Mouse (Mus musculus) midbrain, postnatal 0 days (tissue): ENCODE results near the gene Ccdc88c. TPM values are rescaled to one million over a fixed set of nuclear protein-coding genes. Genes with fewer than 3 reads are reported as not detected.

Experiments
- ATAC-seq: fragments of 200-750 bp; cut with Nextera tagmentation; 2 replicates; pipeline ENCODE4 v1.8.0; 2017; ENCODE audit warnings: moderate number of reproducible peaks, mild to moderate bottlenecking, moderate TSS enrichment, moderate library complexity; ENCODE audit not compliant: low FRiP score
- DNase-seq: peaks from one replicate; pipeline ENCODE4 v3.0.0-alpha.2; 2015; ENCODE audit warnings: low spot score
- H3K27ac ChIP-seq: fragments of 300-500 bp; sonication (generic); 2 replicates; pipeline ENCODE4 v1.5.1; 2014; ENCODE audit warnings: low read depth, mild to moderate bottlenecking, low read length, mixed read lengths
- H3K27me3 ChIP-seq: fragments of 300-500 bp; sonication (generic); 2 replicates; pipeline ENCODE4 v1.6.1; 2014; ENCODE audit warnings: low read length, control low read depth, mixed read lengths; ENCODE audit not compliant: insufficient read depth
- H3K36me3 ChIP-seq: fragments of 300-500 bp; sonication (generic); 2 replicates; pipeline ENCODE4 v1.6.1; 2014; ENCODE audit warnings: low read length, control low read depth, mixed read lengths; ENCODE audit not compliant: insufficient read depth
- H3K4me1 ChIP-seq: fragments of 300-500 bp; sonication (generic); 2 replicates; pipeline ENCODE4 v1.6.1; 2014; ENCODE audit warnings: mild to moderate bottlenecking, control low read depth, antibody characterized with exemption, low read length, mixed read lengths; ENCODE audit not compliant: insufficient read depth
- H3K4me2 ChIP-seq: fragments of 300-500 bp; sonication (generic); 2 replicates; pipeline ENCODE4 v1.6.1; 2014; ENCODE audit warnings: low read depth, mild to moderate bottlenecking, low read length, mixed read lengths; ENCODE audit not compliant: poor library complexity, severe bottlenecking
- H3K4me3 ChIP-seq: fragments of 300-500 bp; sonication (generic); 2 replicates; pipeline ENCODE4 v1.5.1; 2014; ENCODE audit warnings: low read depth, mild to moderate bottlenecking, low read length, moderate library complexity
- H3K9ac ChIP-seq: fragments of 300-500 bp; sonication (generic); replicated peaks from 2 replicates; pipeline ENCODE4 v1.6.1; 2014; ENCODE audit warnings: mild to moderate bottlenecking, low read length, moderate library complexity, mixed read lengths; ENCODE audit not compliant: poor library complexity, severe bottlenecking
- H3K9me3 ChIP-seq: fragments of 300-500 bp; sonication (generic); 2 replicates; pipeline ENCODE4 v1.6.1; 2016; ENCODE audit warnings: low read length, control low read depth
- CTCF ChIP-seq: IDR thresholded peaks from 2 replicates; pipeline ENCODE4 v1.5.1; 2016; ENCODE audit warnings: antibody characterized with exemption, mild to moderate bottlenecking
- WGBS: fragments of 180-500 bp; shearing (Covaris S2); extraction: QIAGEN DNeasy Blood & Tissue Kit; methylation state at CpG from one replicate; pipeline ENCODE4 v1.1.7; 2014; 5-methylcytosine and 5-hydroxymethylcytosine counted together
- polyA plus RNA-seq: library from polyadenylated mRNA; unstranded; fragments of >200 nt; fragmentation: Nextera tagmentation; extraction: Ambion mirVana; gene quantifications from 2 replicates; pipeline ENCODE4 v1.2.1, GENCODE M21; 2015
- total RNA-seq: library from RNA; depleted of rRNA; stranded (reverse); fragments of >200 nt; gene quantifications from 2 replicates; pipeline ENCODE4 v1.2.3, GENCODE M21; 2014

The Ccdc88c gene
- total and polyA plus RNA-seq, 2 experiments from 2014 or later: 12.6 to 24.8 TPM

GRCm38 (mm10) chr12:100873612-100874011, 155.2 kb downstream of the Ccdc88c start:
- DNase-seq: no peak
- no peak overlapping the region for H3K9ac ChIP-seq
- no peaks in the 10 kb centered on the region for H3K4me1 ChIP-seq
- no peak overlapping the region for H3K27ac ChIP-seq
- no peak overlapping the region for H3K4me3 ChIP-seq
- ATAC-seq: no peak
- TF ChIP-seq CTCF: no peak
- no peaks in the 10 kb centered on the region for H3K9me3 ChIP-seq
- H3K36me3 ChIP-seq: peaks cover 6% of the 10 kb centered on the region
- H3K4me2 ChIP-seq: no peak overlapping the region
- no peaks in the 10 kb centered on the region for H3K27me3 ChIP-seq
- WGBS: 86% methylated on average over 3 of the region's 3 CpGs

- DNase-seq: no peak
- no peaks in the 10 kb centered on the region for H3K27me3 ChIP-seq
- no peak overlapping the region for H3K4me2 ChIP-seq
- H3K9me3 ChIP-seq: no peaks in the 10 kb centered on the region
- no peaks in the 10 kb centered on the region for H3K36me3 ChIP-seq
- H3K4me1 ChIP-seq: no peaks in the 10 kb centered on the region
- ATAC-seq: no peak
- no peak overlapping the region for H3K27ac ChIP-seq
- WGBS: 90% methylated on average over 2 of the region's 2 CpGs
- H3K9ac ChIP-seq: no peak overlapping the region
- H3K4me3 ChIP-seq: no peak overlapping the region
- TF ChIP-seq CTCF: no peak
Observed at GRCm38 (mm10) chr12:100871841-100872240, 157.0 kb downstream of the Ccdc88c start.

- Histone ChIP-seq H3K4me1 (no peaks in the 10 kb centered on the region), H3K4me2 (no peak overlapping the region), H3K27ac (no peak overlapping the region), H3K36me3 (no peaks in the 10 kb centered on the region), H3K27me3 (no peaks in the 10 kb centered on the region), H3K9ac (no peak overlapping the region), H3K9me3 (no peaks in the 10 kb centered on the region), H3K4me3 (no peak overlapping the region)
- TF ChIP-seq CTCF: no peak
- DNase-seq (no peak), ATAC-seq (no peak)
- 89% methylated on average over 6 of the region's 6 CpGs for WGBS
Observed at GRCm38 (mm10) chr12:100871234-100871633, 157.6 kb downstream of the Ccdc88c start.

GRCm38 (mm10) chr12:100868049-100868622, 160.7 kb downstream of the Ccdc88c start:
- DNase-seq: no peak
- Histone ChIP-seq H3K27me3 (no peaks in the 10 kb centered on the region), H3K4me3 (no peak overlapping the region), H3K4me1 (no peaks in the 10 kb centered on the region), H3K4me2 (no peak overlapping the region), H3K27ac (no peak overlapping the region), H3K9ac (no peak overlapping the region), H3K9me3 (no peaks in the 10 kb centered on the region), H3K36me3 (no peaks in the 10 kb centered on the region)
- no peak for TF ChIP-seq CTCF
- 68% methylated on average over 4 of the region's 4 CpGs for WGBS
- no peak for ATAC-seq

GRCm38 (mm10) chr12:100867097-100867496, 161.8 kb downstream of the Ccdc88c start:
- no peaks in the 10 kb centered on the region for H3K9me3 ChIP-seq
- no peak for TF ChIP-seq CTCF
- H3K4me3 ChIP-seq: no peak overlapping the region
- no peak overlapping the region for H3K4me2 ChIP-seq
- ATAC-seq: no peak
- no peaks in the 10 kb centered on the region for H3K36me3 ChIP-seq
- 86% methylated on average over 8 of the region's 8 CpGs for WGBS
- no peak overlapping the region for H3K27ac ChIP-seq
- DNase-seq: peak; percentile 34
- no peaks in the 10 kb centered on the region for H3K4me1 ChIP-seq
- no peaks in the 10 kb centered on the region for H3K27me3 ChIP-seq
- H3K9ac ChIP-seq: no peak overlapping the region

- Histone ChIP-seq H3K4me3 (no peak overlapping the region), H3K4me1 (no peaks in the 10 kb centered on the region), H3K4me2 (no peak overlapping the region), H3K27me3 (no peaks in the 10 kb centered on the region), H3K27ac (no peak overlapping the region), H3K9ac (no peak overlapping the region), H3K36me3 (no peaks in the 10 kb centered on the region), H3K9me3 (no peaks in the 10 kb centered on the region)
- no peak for ATAC-seq
- no peak for TF ChIP-seq CTCF
- 71% methylated on average over 11 of the region's 11 CpGs for WGBS
- peak; percentile 40 for DNase-seq
Observed at GRCm38 (mm10) chr12:100865509-100866078, 163.3 kb downstream of the Ccdc88c start.
